Mouse (Mus musculus): Measurements from ENCODE around the gene Zfp444. TPM values are rescaled to one million over a fixed set of nuclear protein-coding genes. Genes with fewer than 3 reads are reported as not detected.
"Not testable (repeated sequence)": the region's sequence is repeated elsewhere in the genome, so short reads cannot be mapped to it uniquely, and the experiment has no call there.

The Zfp444 gene
- polyA plus RNA-seq, 1 experiment from 2014 or later = 52.8 TPM

DNA sequence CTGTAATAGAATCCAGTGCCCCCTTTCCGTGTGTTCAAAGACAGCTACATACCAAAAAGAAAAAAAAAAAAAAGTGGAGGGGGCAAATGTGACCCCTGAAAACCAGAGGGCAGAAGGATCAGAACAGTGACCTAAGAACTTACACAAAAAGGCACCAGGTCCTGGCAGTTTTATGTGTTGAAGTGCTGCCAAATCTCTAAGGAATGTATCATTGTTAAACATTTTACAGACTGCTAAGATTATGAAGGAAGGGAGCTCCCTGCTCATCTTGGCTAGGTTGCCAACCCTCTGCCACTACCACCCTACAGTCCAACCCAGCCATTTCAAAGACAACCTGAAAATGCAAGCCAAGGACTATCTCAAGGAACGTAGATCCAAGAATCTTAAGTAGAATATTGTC lies 14.2 kb downstream of the Zfp444 start:
- no peaks in the 10 kb centered on the region for H3K9me3 ChIP-seq

DNA sequence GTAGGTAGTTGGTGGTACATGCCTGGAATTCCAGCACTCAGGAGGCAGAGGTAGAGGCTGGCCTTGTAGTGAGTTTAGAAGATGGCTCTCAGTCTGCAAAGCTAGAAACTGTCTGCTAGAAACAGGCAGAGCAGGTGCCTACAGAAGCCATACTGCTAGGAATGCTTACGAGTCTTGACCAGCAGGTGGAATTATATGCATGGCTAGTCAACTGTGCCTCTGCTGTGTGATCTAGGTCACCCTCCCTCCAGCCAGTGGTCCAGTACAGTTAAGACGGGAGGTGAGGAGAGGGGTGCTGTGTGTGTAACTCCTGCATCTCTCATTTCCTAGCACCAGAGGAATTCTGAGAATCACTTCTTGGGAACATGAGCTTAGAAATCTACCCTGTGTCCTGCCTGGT lies 14.7 kb downstream of the Zfp444 start:
- Histone ChIP-seq H3K36me3 (peaks cover 72% of the 10 kb centered on the region), H3K27me3 (0 out of 2 replicates have a peak, but pooled peaks cover 5% of the 10 kb centered on the region), H3K4me3 (no peak overlapping the region), H3K27ac (no peak overlapping the region), H3K9ac (no peak overlapping the region), H3K4me1 (no peaks in the 10 kb centered on the region), H3K4me2 (no peak overlapping the region), H3K9me3 (no peaks in the 10 kb centered on the region)
- WGBS = 89% methylated on average over 2 of the region's 2 CpGs
- ATAC-seq (ENCODE audit: insufficient number of reproducible peaks, low FRiP score, low TSS enrichment, low read depth) = no peak

More for the DNA sequence above, 14.2 kb downstream of the Zfp444 start:
- Histone ChIP-seq H3K4me3 (no peak overlapping the region), H3K27me3 (0 out of 2 replicates have a peak, but pooled peaks cover 5% of the 10 kb centered on the region), H3K4me1 (no peaks in the 10 kb centered on the region), H3K27ac (no peak overlapping the region), H3K4me2 (no peak overlapping the region), H3K36me3 (peaks cover 72% of the 10 kb centered on the region), H3K9ac (no peak overlapping the region)
- 92% methylated on average over 2 of the region's 2 CpGs for WGBS
- no peak for ATAC-seq (ENCODE audit: insufficient number of reproducible peaks, low FRiP score, low TSS enrichment, low read depth)

DNA sequence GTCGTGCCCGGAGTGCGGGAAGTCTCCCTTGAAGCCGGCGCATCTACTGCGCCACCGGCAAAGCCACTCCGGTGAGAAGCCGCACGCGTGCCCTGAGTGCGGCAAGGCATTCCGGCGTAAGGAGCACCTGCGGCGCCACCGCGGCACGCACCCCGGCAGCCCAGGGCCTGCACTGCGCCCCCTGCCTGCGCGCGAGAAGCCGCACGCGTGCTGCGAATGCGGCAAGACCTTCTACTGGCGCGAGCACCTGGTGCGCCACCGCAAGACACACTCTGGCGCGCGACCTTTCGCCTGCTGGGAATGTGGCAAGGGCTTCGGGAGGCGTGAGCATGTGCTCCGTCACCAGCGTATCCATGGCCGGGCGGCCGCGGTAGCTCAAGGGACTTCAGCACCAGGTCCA lies 17.5 kb downstream of the Zfp444 start:
- H3K36me3 ChIP-seq = peaks cover 55% of the 10 kb centered on the region
- no peaks in the 10 kb centered on the region for H3K9me3 ChIP-seq
- H3K4me1 ChIP-seq = no peaks in the 10 kb centered on the region
- H3K4me3 ChIP-seq = no peak overlapping the region
- H3K4me2 ChIP-seq = no peak overlapping the region
- no peak overlapping the region for H3K27ac ChIP-seq
- 37% methylated on average over 45 of the region's 45 CpGs for WGBS
- 0 out of 2 replicates have a peak, but pooled peaks cover 5% of the 10 kb centered on the region for H3K27me3 ChIP-seq
- ATAC-seq (ENCODE audit: insufficient number of reproducible peaks, low FRiP score, low TSS enrichment, low read depth) = no peak
- H3K9ac ChIP-seq = no peak overlapping the region

DNA sequence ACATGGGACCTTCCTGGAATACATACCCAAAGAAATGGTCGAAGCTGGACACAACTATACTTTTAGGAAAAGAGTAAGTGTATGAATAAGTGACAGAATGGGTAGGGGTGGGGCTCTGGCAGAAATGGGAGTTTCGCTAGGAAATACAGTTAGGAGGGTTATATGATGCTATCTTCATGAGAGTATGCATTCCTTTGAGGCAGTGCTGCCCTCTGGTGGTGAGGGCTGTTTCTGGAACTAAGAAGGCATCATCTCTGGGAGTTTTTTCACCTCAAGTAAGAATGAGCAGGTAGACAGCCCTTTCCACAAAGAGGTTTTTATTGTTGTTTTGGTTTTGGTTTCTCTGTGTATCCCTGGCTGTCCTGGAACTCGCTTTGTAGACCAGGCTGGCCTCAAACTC lies 19.4 kb downstream of the Zfp444 start:
- Histone ChIP-seq H3K9me3 (no peaks in the 10 kb centered on the region), H3K9ac (no peak overlapping the region), H3K27ac (no peak overlapping the region), H3K27me3 (0 out of 2 replicates have a peak, but pooled peaks cover 5% of the 10 kb centered on the region), H3K36me3 (peaks cover 39% of the 10 kb centered on the region), H3K4me2 (no peak overlapping the region), H3K4me3 (no peak overlapping the region), H3K4me1 (no peaks in the 10 kb centered on the region)
- WGBS = 36% methylated on average over 3 of the region's 3 CpGs
- no peak for ATAC-seq (ENCODE audit: insufficient number of reproducible peaks, low FRiP score, low TSS enrichment, low read depth)

DNA sequence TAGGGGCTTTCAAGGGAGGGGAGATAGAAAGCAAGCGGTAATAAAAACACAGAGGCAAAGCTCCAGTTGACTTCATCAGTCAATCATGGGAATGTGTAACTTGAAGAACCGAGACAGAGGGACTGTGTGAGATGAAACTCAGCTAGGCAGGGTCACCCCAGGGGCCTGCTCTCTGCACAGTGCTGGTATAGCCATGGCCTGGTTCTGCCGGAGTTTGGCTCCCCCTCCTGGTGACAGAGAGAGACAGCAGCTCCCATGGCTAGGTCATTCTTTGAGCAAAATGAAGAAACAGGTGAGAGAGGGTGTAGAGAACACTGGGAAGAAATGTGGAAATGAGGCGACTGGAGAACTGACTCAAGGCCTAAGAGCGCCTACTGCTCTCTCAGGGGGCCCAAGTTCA lies 22.1 kb downstream of the Zfp444 start:
- 20% methylated on average over 5 of the region's 5 CpGs for WGBS

DNA sequence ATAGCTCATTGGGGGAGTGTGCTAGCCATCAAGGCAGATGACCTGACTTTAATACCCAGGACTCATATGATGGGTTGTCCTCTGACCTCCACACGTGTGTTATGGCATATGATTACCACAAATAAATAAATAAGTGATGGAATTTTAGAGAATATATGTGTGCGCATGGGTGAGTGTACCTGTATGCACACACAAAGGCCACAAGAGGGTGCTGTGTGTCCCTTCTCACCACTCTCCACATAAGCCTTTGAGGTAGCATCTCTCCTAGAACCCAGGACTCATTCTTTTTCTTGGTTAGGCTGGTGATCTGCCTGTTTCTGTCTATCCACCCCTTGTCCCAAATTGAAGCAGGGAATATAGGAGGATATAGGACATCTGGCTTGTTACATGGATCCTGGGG lies 23.8 kb downstream of the Zfp444 start:
- H3K27ac ChIP-seq = no peak overlapping the region
- H3K4me3 ChIP-seq = no peak overlapping the region
- ATAC-seq (ENCODE audit: insufficient number of reproducible peaks, low FRiP score, low TSS enrichment, low read depth) = no peak
- 43% methylated on average over 2 of the region's 2 CpGs for WGBS
- no peaks in the 10 kb centered on the region for H3K27me3 ChIP-seq
- no peaks in the 10 kb centered on the region for H3K9me3 ChIP-seq
- no peaks in the 10 kb centered on the region for H3K36me3 ChIP-seq
- H3K9ac ChIP-seq = no peak overlapping the region
- H3K4me2 ChIP-seq = no peak overlapping the region
- no peaks in the 10 kb centered on the region for H3K4me1 ChIP-seq

More for the DNA sequence above, 22.1 kb downstream of the Zfp444 start:
- 0 out of 2 replicates have a peak, but pooled peaks have one; percentile 25 for ATAC-seq (ENCODE audit: insufficient number of reproducible peaks, low FRiP score, low TSS enrichment, low read depth)
- peaks cover 13% of the 10 kb centered on the region for H3K36me3 ChIP-seq
- no peaks in the 10 kb centered on the region for H3K9me3 ChIP-seq
- no peaks in the 10 kb centered on the region for H3K4me1 ChIP-seq
- H3K4me2 ChIP-seq = no peak overlapping the region
- H3K4me3 ChIP-seq = no peak overlapping the region
- 0 out of 2 replicates have a peak, but pooled peaks cover 5% of the 10 kb centered on the region for H3K27me3 ChIP-seq
- no peak overlapping the region for H3K9ac ChIP-seq
- no peak overlapping the region for H3K27ac ChIP-seq

DNA sequence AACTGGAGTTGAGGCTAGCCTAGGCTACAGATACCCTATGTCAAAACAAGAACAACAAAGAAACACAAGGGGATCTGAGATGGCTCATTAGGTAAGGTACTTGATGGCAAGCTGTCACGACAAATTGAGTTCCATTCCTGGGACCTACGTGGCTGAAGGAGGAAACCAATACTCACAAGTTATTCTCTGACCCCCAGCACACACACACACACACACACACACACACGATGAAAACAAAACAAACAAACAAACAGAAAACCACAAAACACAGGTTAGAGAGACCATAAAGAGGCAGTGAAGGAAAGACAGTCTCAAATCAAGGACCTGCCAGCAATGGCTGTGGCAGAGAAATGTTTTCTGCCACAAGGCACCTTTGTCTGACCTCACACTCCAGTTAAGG lies 24.8 kb downstream of the Zfp444 start, which contains the start of gene Galp:
Gene Galp, plus strand, starts transcription at position 301 of the 400 bp plus-strand sequence.
- no peak for ATAC-seq (ENCODE audit: insufficient number of reproducible peaks, low FRiP score, low TSS enrichment, low read depth)
- Histone ChIP-seq H3K27ac (no peak within 1 kb of the TSS), H3K9me3 (no peaks in the 10 kb centered on the region), H3K27me3 (no peaks in the 10 kb centered on the region), H3K4me2 (no peak within 1 kb of the TSS), H3K9ac (no peak within 1 kb of the TSS), H3K4me3 (no peak within 1 kb of the TSS), H3K4me1 (no peaks in the 10 kb centered on the region), H3K36me3 (no peaks in the 10 kb centered on the region)
- WGBS = 70% methylated on average over 3 of the region's 3 CpGs

DNA sequence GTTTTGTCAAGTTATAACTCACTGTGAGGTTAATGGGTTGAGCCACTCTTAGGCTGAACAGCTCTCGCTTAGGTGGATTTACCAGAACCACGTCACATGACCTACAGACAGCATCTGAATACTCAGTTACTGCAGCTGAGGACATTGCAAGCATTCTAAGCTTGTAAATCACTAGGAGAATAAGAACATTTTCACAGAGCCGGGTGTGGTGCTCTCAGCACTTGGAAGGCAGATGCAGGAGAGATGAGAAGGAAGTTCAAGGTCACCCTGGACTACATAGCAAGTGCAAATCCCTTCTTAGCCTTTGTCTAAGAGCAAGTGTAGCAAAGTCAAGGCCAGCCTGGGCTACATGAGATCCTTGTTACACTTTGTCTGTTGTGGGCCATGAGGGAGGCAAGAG lies 32.2 kb downstream of the Zfp444 start:
- Histone ChIP-seq H3K4me3 (no peak overlapping the region), H3K4me2 (no peak overlapping the region), H3K27me3 (no peaks in the 10 kb centered on the region), H3K9ac (no peak overlapping the region), H3K4me1 (no peaks in the 10 kb centered on the region), H3K36me3 (no peaks in the 10 kb centered on the region), H3K27ac (no peak overlapping the region), H3K9me3 (no peaks in the 10 kb centered on the region)
- WGBS = 70% methylated on average over 3 of the region's 3 CpGs
- ATAC-seq (ENCODE audit: insufficient number of reproducible peaks, low FRiP score, low TSS enrichment, low read depth) = peak; percentile 14; the same call in 1 of the 2 replicates

DNA sequence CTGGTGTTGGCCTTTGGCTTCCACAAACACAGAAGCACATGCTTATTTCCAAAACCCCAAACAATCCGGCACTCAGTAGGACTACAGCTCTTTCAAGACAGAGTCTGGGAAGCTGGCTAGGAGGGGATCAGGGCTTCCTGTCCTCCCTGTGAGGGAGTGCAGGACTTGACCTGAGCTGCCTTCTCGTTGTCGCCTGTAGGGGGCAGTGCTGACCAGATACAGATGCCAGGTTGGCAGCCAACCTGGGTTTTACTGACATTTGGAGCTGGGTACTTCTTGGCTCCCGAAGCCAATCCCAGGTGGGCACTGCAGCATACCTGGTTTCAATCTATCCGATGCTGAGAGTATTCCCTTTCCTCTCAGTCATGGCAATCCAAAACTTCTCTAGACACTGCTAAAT lies 41.1 kb downstream of the Zfp444 start:
- no peaks in the 10 kb centered on the region for H3K9me3 ChIP-seq
- no peaks in the 10 kb centered on the region for H3K4me1 ChIP-seq
- H3K9ac ChIP-seq = no peak overlapping the region
- ATAC-seq (ENCODE audit: insufficient number of reproducible peaks, low FRiP score, low TSS enrichment, low read depth) = no peak
- H3K36me3 ChIP-seq = no peaks in the 10 kb centered on the region
- H3K4me2 ChIP-seq = no peak overlapping the region
- no peak overlapping the region for H3K27ac ChIP-seq
- H3K27me3 ChIP-seq = no peaks in the 10 kb centered on the region
- H3K4me3 ChIP-seq = no peak overlapping the region
- WGBS = 42% methylated on average over 5 of the region's 5 CpGs

DNA sequence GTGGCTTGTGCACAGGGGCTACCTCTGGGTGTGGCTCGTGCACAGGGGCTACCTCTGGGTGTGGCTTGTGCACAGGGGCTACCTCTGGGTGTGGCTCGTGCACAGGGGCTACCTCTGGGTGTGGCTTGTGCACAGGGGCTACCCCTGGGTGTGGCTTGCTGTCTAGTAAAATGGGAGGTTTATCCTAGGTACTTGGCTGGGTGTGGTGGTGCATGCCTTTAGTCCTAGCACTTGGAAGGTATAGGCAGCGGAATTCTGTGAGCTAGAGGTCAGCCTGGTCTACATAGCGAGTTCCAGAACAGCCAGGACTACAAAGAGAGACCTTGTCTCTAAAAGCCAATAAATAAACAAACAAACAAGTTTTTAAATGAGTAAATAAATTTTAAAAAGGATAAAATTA lies 42.7 kb downstream of the Zfp444 start:
- not testable (repeated sequence) for H3K36me3 ChIP-seq; ATAC-seq (ENCODE audit: insufficient number of reproducible peaks, low FRiP score, low TSS enrichment, low read depth)
- WGBS = 71% methylated on average over 4 of the region's 4 CpGs

DNA sequence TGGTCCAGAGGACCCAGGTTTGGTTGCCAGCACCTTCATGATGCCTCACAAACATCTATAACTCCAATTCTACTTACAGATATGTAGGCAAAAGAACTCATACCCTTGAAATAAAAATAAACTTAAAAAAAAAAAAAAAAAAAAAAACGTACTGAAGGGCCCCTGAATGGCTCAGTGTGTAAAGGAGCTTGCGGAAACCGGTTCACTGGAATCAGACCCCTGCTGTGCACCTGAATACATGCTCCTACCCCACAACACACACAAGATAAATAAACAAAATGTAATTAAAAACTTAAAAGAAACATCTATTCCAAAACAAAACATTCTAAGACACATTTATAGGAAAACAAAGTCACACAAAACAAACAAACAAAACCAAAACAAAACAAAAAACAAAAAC lies 48.1 kb downstream of the Zfp444 start:
- Histone ChIP-seq H3K4me1 (no peaks in the 10 kb centered on the region), H3K4me3 (no peak overlapping the region), H3K9me3 (no peaks in the 10 kb centered on the region), H3K9ac (no peak overlapping the region), H3K4me2 (no peak overlapping the region), H3K27ac (no peak overlapping the region), H3K36me3 (no peaks in the 10 kb centered on the region), H3K27me3 (no peaks in the 10 kb centered on the region)
- ATAC-seq (ENCODE audit: insufficient number of reproducible peaks, low FRiP score, low TSS enrichment, low read depth) = no peak
- 49% methylated on average over 3 of the region's 3 CpGs for WGBS

More for the DNA sequence above, 42.7 kb downstream of the Zfp444 start:
- H3K27ac ChIP-seq, H3K27me3 ChIP-seq, H3K4me3 ChIP-seq, H3K4me2 ChIP-seq, H3K9me3 ChIP-seq, H3K9ac ChIP-seq, H3K4me1 ChIP-seq: not testable (repeated sequence)

DNA sequence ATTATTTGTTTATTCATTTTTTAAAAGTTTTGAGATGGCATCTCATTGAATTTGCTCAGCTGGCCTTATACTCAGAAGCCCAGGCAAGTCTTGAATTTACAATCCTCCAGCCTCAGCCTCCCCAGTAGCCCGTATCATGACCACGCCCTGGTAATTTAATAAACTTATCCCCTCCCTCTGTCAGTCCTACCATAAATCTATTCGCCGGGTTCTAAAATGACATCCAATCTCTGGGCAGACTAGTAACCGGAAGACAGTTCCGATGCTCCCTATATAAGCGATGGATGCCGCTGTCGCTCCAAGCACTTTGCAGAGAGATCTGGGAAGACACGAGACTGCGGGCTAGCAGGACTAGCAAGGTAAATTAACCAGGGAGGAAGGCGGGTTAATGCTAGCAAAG lies 50.0 kb downstream of the Zfp444 start, which contains the start of gene Zscan5b:
Gene Zscan5b, plus strand, starts transcription at position 301 of the 400 bp plus-strand sequence.
- no peak for ATAC-seq (ENCODE audit: insufficient number of reproducible peaks, low FRiP score, low TSS enrichment, low read depth)

DNA sequence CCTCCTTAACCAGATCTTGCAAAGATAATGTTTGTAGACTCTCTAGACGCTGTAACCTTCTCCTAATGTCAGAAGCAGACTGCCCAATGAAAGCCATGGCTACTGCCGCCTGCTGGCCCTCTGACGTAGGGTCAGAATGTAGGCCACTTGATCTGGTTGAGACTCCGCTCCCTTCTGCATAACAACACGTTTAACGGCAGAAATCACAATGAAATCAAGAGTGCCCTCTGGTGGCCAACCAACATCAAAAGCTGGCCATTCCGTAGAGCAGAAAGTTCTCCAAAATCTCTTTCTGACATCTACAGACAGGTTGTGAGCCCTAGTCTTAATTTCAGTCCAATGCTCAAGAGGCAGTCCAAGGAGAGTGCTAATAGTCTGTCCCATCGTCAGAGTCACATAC lies 56.5 kb downstream of the Zfp444 start:
- not testable (repeated sequence) for H3K27ac ChIP-seq; H3K36me3 ChIP-seq; ATAC-seq (ENCODE audit: insufficient number of reproducible peaks, low FRiP score, low TSS enrichment, low read depth); H3K9ac ChIP-seq; H3K27me3 ChIP-seq; H3K4me2 ChIP-seq; H3K9me3 ChIP-seq; H3K4me1 ChIP-seq; H3K4me3 ChIP-seq
- WGBS = 48% methylated on average over 8 of the region's 8 CpGs

More for the DNA sequence above, 50.0 kb downstream of the Zfp444 start, which contains the start of gene Zscan5b:
- WGBS = 92% methylated on average over 12 of the region's 12 CpGs
- no peak within 1 kb of the TSS for H3K4me2 ChIP-seq
- no peaks in the 10 kb centered on the region for H3K9me3 ChIP-seq
- H3K9ac ChIP-seq = no peak within 1 kb of the TSS
- H3K4me3 ChIP-seq = no peak within 1 kb of the TSS
- H3K36me3 ChIP-seq = no peaks in the 10 kb centered on the region
- H3K27ac ChIP-seq = no peak within 1 kb of the TSS
- H3K4me1 ChIP-seq = no peaks in the 10 kb centered on the region
- no peaks in the 10 kb centered on the region for H3K27me3 ChIP-seq
